Mouse (Mus musculus) embryonic facial prominence, embryonic 12.5 days (tissue): ENCODE results near the gene Olfr67. TPM values are rescaled to one million over a fixed set of nuclear protein-coding genes. Genes with fewer than 3 reads are reported as not detected.

Source experiments
- ATAC-seq: fragments of 200-750 bp; cut with Nextera tagmentation; 2 replicates; pipeline ENCODE4 v1.8.0; 2017; ENCODE audit not compliant: insufficient number of reproducible peaks, insufficient read depth, low FRiP score, low TSS enrichment
- H3K27ac ChIP-seq: fragments of 300-500 bp; sonication (generic); 2 replicates; pipeline ENCODE4 v1.5.1; 2016; ENCODE audit warnings: mild to moderate bottlenecking
- H3K27me3 ChIP-seq: fragments of 300-500 bp; sonication (generic); 2 replicates; pipeline ENCODE4 v1.6.1; 2016; ENCODE audit warnings: mild to moderate bottlenecking, moderate library complexity
- H3K36me3 ChIP-seq: fragments of 300-500 bp; sonication (generic); 2 replicates; pipeline ENCODE4 v1.6.1; 2016; ENCODE audit warnings: mild to moderate bottlenecking
- H3K4me1 ChIP-seq: fragments of 300-500 bp; sonication (generic); 2 replicates; pipeline ENCODE4 v1.6.1; 2016
- H3K4me2 ChIP-seq: fragments of 300-500 bp; sonication (generic); replicated peaks from 2 replicates; pipeline ENCODE4 v1.6.1; 2016; ENCODE audit warnings: mild to moderate bottlenecking, moderate library complexity
- H3K4me3 ChIP-seq: fragments of 300-500 bp; sonication (generic); 2 replicates; pipeline ENCODE4 v1.5.1; 2016; ENCODE audit warnings: mild to moderate bottlenecking
- H3K9ac ChIP-seq: fragments of 300-500 bp; sonication (generic); 2 replicates; pipeline ENCODE4 v1.6.1; 2016; ENCODE audit warnings: mild to moderate bottlenecking, moderate library complexity
- H3K9me3 ChIP-seq: fragments of 300-500 bp; sonication (generic); 2 replicates; pipeline ENCODE4 v1.6.1; 2016; ENCODE audit warnings: mild to moderate bottlenecking, moderate library complexity
- WGBS: fragments of 180-500 bp; shearing (Covaris S2); methylation state at CpG from one replicate; pipeline ENCODE4 v1.1.7; 2016; 5-methylcytosine and 5-hydroxymethylcytosine counted together
- polyA plus RNA-seq: library from polyadenylated mRNA; unstranded; fragments of >200 nt; fragmentation: Nextera tagmentation; extraction: Ambion mirVana; gene quantifications from 2 replicates; pipeline ENCODE4 v1.2.1, GENCODE M21; 2016

The Olfr67 gene
- polyA plus RNA-seq, 1 experiment from 2014 or later: not detected

GRCm38 (mm10) chr7:103757233-103757632 is 34.4 kb downstream of the Olfr67 start, which contains the start of gene Olfr630:
Gene Olfr630, minus strand, starts transcription at chr7:103757333.
- H3K9me3 ChIP-seq: no peaks in the 10 kb centered on the region
- no peak within 1 kb of the TSS for H3K9ac ChIP-seq
- 46% methylated on average over 2 of the region's 2 CpGs for WGBS
- no peaks in the 10 kb centered on the region for H3K36me3 ChIP-seq
- H3K4me2 ChIP-seq: no peak within 1 kb of the TSS
- no peaks in the 10 kb centered on the region for H3K4me1 ChIP-seq
- H3K27ac ChIP-seq: no peak within 1 kb of the TSS
- H3K4me3 ChIP-seq: no peak within 1 kb of the TSS
- H3K27me3 ChIP-seq: no peaks in the 10 kb centered on the region
- no peak for ATAC-seq

- no peak within 1 kb of the TSS for H3K4me3 ChIP-seq
- no peak for ATAC-seq
- WGBS: 75% methylated on average over 2 of the region's 2 CpGs
- no peaks in the 10 kb centered on the region for H3K4me1 ChIP-seq
- H3K9ac ChIP-seq: no peak within 1 kb of the TSS
- H3K36me3 ChIP-seq: no peaks in the 10 kb centered on the region
- H3K9me3 ChIP-seq: no peaks in the 10 kb centered on the region
- H3K27me3 ChIP-seq: no peaks in the 10 kb centered on the region
- no peak within 1 kb of the TSS for H3K27ac ChIP-seq
- no peak within 1 kb of the TSS for H3K4me2 ChIP-seq
Measured at GRCm38 (mm10) chr7:103744843-103745242, 46.8 kb downstream of the Olfr67 start, which contains the start of gene Olfr629. Gene Olfr629, minus strand, starts transcription at chr7:103744943.

Other genes starting within 250 kb of the Olfr67 start
- not detected in 2 replicates for gene Olfr612, start 249.1 kb downstream of the Olfr67 start, polyA plus RNA-seq
- not detected in 2 replicates for gene Olfr613, start 243.7 kb downstream of the Olfr67 start, polyA plus RNA-seq
- gene Olfr615, start 235.7 kb downstream of the Olfr67 start, polyA plus RNA-seq: not detected in 2 replicates
- gene Olfr616, start 222.7 kb downstream of the Olfr67 start, polyA plus RNA-seq: not detected in 2 replicates
- gene Olfr617, start 218.8 kb downstream of the Olfr67 start, polyA plus RNA-seq: 0.15 TPM in 1 of 2 replicates, not detected in the other
- not detected in 2 replicates for gene Olfr618, start 201.7 kb downstream of the Olfr67 start, polyA plus RNA-seq
- not detected in 2 replicates for gene Olfr619, start 191.2 kb downstream of the Olfr67 start, polyA plus RNA-seq
- not detected in 2 replicates for gene Olfr620, start 179.3 kb downstream of the Olfr67 start, polyA plus RNA-seq
- gene Olfr622, start 149.1 kb downstream of the Olfr67 start, polyA plus RNA-seq: not detected in 2 replicates
- gene Olfr623, start 128.1 kb downstream of the Olfr67 start, polyA plus RNA-seq: not detected in 2 replicates
- 0.04 and 0.10 TPM in 2 replicates for gene Olfr624, start 120.6 kb downstream of the Olfr67 start, polyA plus RNA-seq
- not detected in 2 replicates for gene Olfr625-ps1, start 109.1 kb downstream of the Olfr67 start, polyA plus RNA-seq
- not detected in 2 replicates for gene Olfr243, start 77.2 kb downstream of the Olfr67 start, polyA plus RNA-seq
- gene Olfr628, start 61.4 kb downstream of the Olfr67 start, polyA plus RNA-seq: not detected in 2 replicates
- not detected in 2 replicates for gene Olfr629, start 46.9 kb downstream of the Olfr67 start, polyA plus RNA-seq
- gene Olfr630, start 34.5 kb downstream of the Olfr67 start, polyA plus RNA-seq: not detected in 2 replicates
- gene Olfr69, start 20.2 kb downstream of the Olfr67 start, polyA plus RNA-seq: not detected in 2 replicates
- gene Olfr68, start 12.1 kb downstream of the Olfr67 start, polyA plus RNA-seq: not detected in 2 replicates
- 883 and 936 TPM in 2 replicates for gene Hbb-bt, start 22.2 kb upstream of the Olfr67 start, polyA plus RNA-seq
- gene Hbb-bs, start 36.3 kb upstream of the Olfr67 start, polyA plus RNA-seq: 706 and 771 TPM in 2 replicates
- gene Hbb-bh2, start 48.7 kb upstream of the Olfr67 start, polyA plus RNA-seq: 0.32 TPM in 1 of 2 replicates, not detected in the other
- 537 and 696 TPM in 2 replicates for gene Hbb-bh1, start 51.3 kb upstream of the Olfr67 start, polyA plus RNA-seq
- 8,998 and 9,810 TPM in 2 replicates for gene Hbb-y, start 61.4 kb upstream of the Olfr67 start, polyA plus RNA-seq
- gene Olfr66, start 94.4 kb upstream of the Olfr67 start, polyA plus RNA-seq: not detected in 2 replicates
- not detected in 2 replicates for gene Olfr64, start 102.7 kb upstream of the Olfr67 start, polyA plus RNA-seq
- gene Olfr65, start 111.7 kb upstream of the Olfr67 start, polyA plus RNA-seq: not detected in 2 replicates
- not detected in 2 replicates for gene Olfr631, start 137.0 kb upstream of the Olfr67 start, polyA plus RNA-seq
- gene Olfr632, start 142.5 kb upstream of the Olfr67 start, polyA plus RNA-seq: 0.06 TPM in 1 of 2 replicates, not detected in the other
- not detected in 2 replicates for gene Olfr633, start 152.6 kb upstream of the Olfr67 start, polyA plus RNA-seq
- not detected in 2 replicates for gene Olfr635, start 179.3 kb upstream of the Olfr67 start, polyA plus RNA-seq
- not detected in 2 replicates for gene Olfr638, start 206.9 kb upstream of the Olfr67 start, polyA plus RNA-seq
- gene Olfr639, start 225.5 kb upstream of the Olfr67 start, polyA plus RNA-seq: 0.04 TPM in 1 of 2 replicates, not detected in the other
- gene Olfr640, start 233.8 kb upstream of the Olfr67 start, polyA plus RNA-seq: not detected in 2 replicates
- gene Olfr641, start 243.6 kb upstream of the Olfr67 start, polyA plus RNA-seq: not detected in 2 replicates